In genomic region chr15:77756848-77757247, GRCm38 (mm10) we compare ENCODE assay signal across 8 mouse cellular contexts. TPM values are rescaled to one million over a fixed set of nuclear protein-coding genes. Genes with fewer than 3 reads are reported as not detected.
DNase-seq lines count a peak whose midpoint lies in the region; ATAC-seq lines count a peak whose summit lies in the region.

TSS of gene Apol8 (minus strand) at chr15:77757003.

- H3K9me3 ChIP-seq in midbrain, embryonic 10.5 days (replicated peaks): no peaks in the 10 kb centered on the region
- no peaks in the 10 kb centered on the region for H3K9me3 ChIP-seq in midbrain, embryonic 13.5 days
- H3K9me3 ChIP-seq in hindbrain, embryonic 14.5 days (ENCODE audit: control insufficient read depth, low read length): no peaks in the 10 kb centered on the region
- no peaks in the 10 kb centered on the region for H3K9me3 ChIP-seq in limb, embryonic 10.5 days (replicated peaks)

- ATAC-seq in midbrain, embryonic 13.5 days: no peak
- no peak for ATAC-seq in hindbrain, embryonic 14.5 days (ENCODE audit: low FRiP score)

- WGBS in midbrain, embryonic 10.5 days: 14% methylated on average over 9 of the region's 9 CpGs
- WGBS in midbrain, embryonic 13.5 days: 9% methylated on average over 9 of the region's 9 CpGs
- WGBS in hindbrain, embryonic 14.5 days: 12% methylated on average over 9 of the region's 9 CpGs
- WGBS in limb, embryonic 10.5 days: 12% methylated on average over 9 of the region's 9 CpGs

- H3K27ac ChIP-seq in midbrain, embryonic 10.5 days (replicated peaks): no peak within 1 kb of the TSS
- H3K27ac ChIP-seq in midbrain, embryonic 13.5 days: no peak within 1 kb of the TSS
- no peak within 1 kb of the TSS for H3K27ac ChIP-seq in hindbrain, embryonic 14.5 days
- H3K27ac ChIP-seq in limb, embryonic 10.5 days: no peak within 1 kb of the TSS

- no peak within 1 kb of the TSS for H3K4me2 ChIP-seq in midbrain, embryonic 13.5 days (replicated peaks)
- no peak within 1 kb of the TSS for H3K4me2 ChIP-seq in hindbrain, embryonic 14.5 days (replicated peaks)

- peak; percentile 64 for DNase-seq in midbrain, embryonic 10.5 days (ENCODE audit: low spot score)
- peak; percentile 85 for DNase-seq in NIH3T3 (ENCODE audit: low read depth)
- peak; percentile 71 to 78 for DNase-seq in cerebellum, postnatal 14 days
- DNase-seq in hindbrain, embryonic 14.5 days (ENCODE audit: low spot score): peak; percentile 66
- DNase-seq in limb, embryonic 10.5 days (ENCODE audit: low spot score): peak; percentile 70
- peak; percentile 45 to 62 for DNase-seq in natural killer cell, adult 2 months (ENCODE audit: low spot score in 2 of 2)
- DNase-seq in yolk sac, embryonic 10.5 days (ENCODE audit: low spot score): no peak

- no peak within 1 kb of the TSS for H3K4me3 ChIP-seq in midbrain, embryonic 10.5 days
- H3K4me3 ChIP-seq in midbrain, embryonic 13.5 days (replicated peaks): no peak within 1 kb of the TSS
- no peak within 1 kb of the TSS for H3K4me3 ChIP-seq in hindbrain, embryonic 14.5 days (replicated peaks; ENCODE audit: low read length)
- H3K4me3 ChIP-seq in limb, embryonic 10.5 days: no peak within 1 kb of the TSS

- peaks cover 19% of the 10 kb centered on the region for H3K36me3 ChIP-seq in midbrain, embryonic 10.5 days
- peaks cover 15% of the 10 kb centered on the region for H3K36me3 ChIP-seq in midbrain, embryonic 13.5 days
- peaks cover 17% of the 10 kb centered on the region for H3K36me3 ChIP-seq in hindbrain, embryonic 14.5 days (replicated peaks; ENCODE audit: control insufficient read depth, insufficient read depth)
- H3K36me3 ChIP-seq in limb, embryonic 10.5 days: peaks cover 26% of the 10 kb centered on the region

- H3K9ac ChIP-seq in midbrain, embryonic 13.5 days (replicated peaks): no peak within 1 kb of the TSS
- no peak within 1 kb of the TSS for H3K9ac ChIP-seq in hindbrain, embryonic 14.5 days

- no peaks in the 10 kb centered on the region for H3K4me1 ChIP-seq in midbrain, embryonic 10.5 days
- H3K4me1 ChIP-seq in midbrain, embryonic 13.5 days (replicated peaks): no peaks in the 10 kb centered on the region
- no peaks in the 10 kb centered on the region for H3K4me1 ChIP-seq in hindbrain, embryonic 14.5 days (replicated peaks; ENCODE audit: control insufficient read depth, insufficient read depth, low read length)
- H3K4me1 ChIP-seq in limb, embryonic 10.5 days: peaks cover 3% of the 10 kb centered on the region; the same call in 1 of the 2 replicates

- H3K27me3 ChIP-seq in midbrain, embryonic 10.5 days (ENCODE audit: low read depth, poor library complexity, severe bottlenecking): no peaks in the 10 kb centered on the region
- no peaks in the 10 kb centered on the region for H3K27me3 ChIP-seq in midbrain, embryonic 13.5 days
- no peaks in the 10 kb centered on the region for H3K27me3 ChIP-seq in hindbrain, embryonic 14.5 days (ENCODE audit: control insufficient read depth, insufficient read depth, low read length)
- no peaks in the 10 kb centered on the region for H3K27me3 ChIP-seq in limb, embryonic 10.5 days (ENCODE audit: low read depth, poor library complexity, severe bottlenecking)

RNA-seq across cellular contexts. Expression of gene Apol8, which starts in this region (rescaled TPM):
- 0.07 and 0.12 TPM in 2 replicates for polyA plus RNA-seq in midbrain, embryonic 10.5 days (2016; fragmentation: Nextera tagmentation; extraction: Ambion mirVana)
- polyA plus RNA-seq in midbrain, embryonic 13.5 days (2015; fragmentation: Nextera tagmentation; extraction: Ambion mirVana): 0.23 TPM in 1 of 2 replicates, not detected in the other
- not detected in 2 replicates for polyA plus RNA-seq in hindbrain, embryonic 14.5 days (2014; fragmentation: Nextera tagmentation; extraction: Ambion mirVana)
- 0.20 TPM in 1 of 2 replicates, not detected in the other for polyA plus RNA-seq in limb, embryonic 10.5 days (2016; fragmentation: Nextera tagmentation; extraction: Ambion mirVana)

Comparison
In these comparisons a context has a peak if more than half of its experiments do, and no peak if none do; other contexts are left out.
1. Peak in DNase-seq in midbrain, embryonic 10.5 days; RNA of the gene not detected or under 1 TPM.
2. Peak in DNase-seq in hindbrain, embryonic 14.5 days; RNA of the gene not detected or under 1 TPM.
3. Peak in DNase-seq in limb, embryonic 10.5 days; RNA of the gene not detected or under 1 TPM.